Mouse (Mus musculus) ovary, postnatal 14 days (tissue): ENCODE results near the gene Afmid.
"Not testable (repeated sequence)": the region's sequence is repeated elsewhere in the genome, so short reads cannot be mapped to it uniquely, and the experiment has no call there.

ENCODE experiments used
- DNase-seq: peaks from one replicate; pipeline ENCODE4 v3.0.0; 2022; ENCODE audit warnings: low spot score

The Afmid gene

DNA sequence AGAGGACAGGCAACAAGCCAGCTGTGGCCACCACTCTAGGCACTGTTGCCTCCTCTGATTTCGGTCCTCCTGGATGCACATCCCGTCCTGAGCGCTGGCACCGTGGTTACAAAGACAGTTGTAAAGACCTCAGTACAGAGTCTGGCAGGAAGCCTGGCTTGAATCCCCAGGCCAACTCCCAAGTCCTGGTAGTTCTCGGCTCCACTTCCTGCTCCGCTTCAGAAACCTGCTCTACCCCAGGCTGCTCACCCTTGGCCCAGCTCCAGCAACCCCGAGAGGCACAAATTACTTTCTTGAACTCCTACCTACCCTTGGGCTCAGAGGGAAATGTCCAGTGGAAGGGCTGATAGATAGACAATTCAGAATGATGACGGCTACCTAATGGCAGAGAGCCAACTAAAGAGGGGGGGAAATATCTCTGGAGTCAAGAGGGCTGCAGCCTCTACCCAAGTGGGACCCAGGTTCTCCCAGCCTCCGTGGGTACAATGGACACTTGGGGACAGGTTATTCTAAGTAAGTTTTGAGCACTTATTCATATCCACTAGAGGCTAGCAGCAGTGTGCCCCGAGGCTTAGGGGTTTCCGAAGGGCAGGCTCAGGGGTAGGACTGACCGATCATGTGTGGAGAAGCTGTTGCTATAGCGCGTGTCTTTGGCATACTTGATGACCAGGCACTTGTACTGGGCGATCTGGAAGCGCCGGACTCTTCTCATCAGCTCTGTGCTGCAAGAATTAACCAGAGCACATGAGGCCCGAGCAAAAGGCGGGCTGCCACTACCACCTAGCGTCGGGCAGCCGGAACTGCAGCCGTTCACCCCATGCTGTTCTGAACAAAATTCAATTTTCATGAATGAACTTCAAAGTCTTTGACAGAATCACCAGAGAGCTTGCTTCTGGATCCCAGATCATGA is 1.4 kb upstream of the Afmid start:
- peak; percentile 73 for DNase-seq

- no peak for DNase-seq
These were observed 440 bp downstream of the Afmid start for GRCm38 (mm10) chr11:117826164-117826563.

DNA sequence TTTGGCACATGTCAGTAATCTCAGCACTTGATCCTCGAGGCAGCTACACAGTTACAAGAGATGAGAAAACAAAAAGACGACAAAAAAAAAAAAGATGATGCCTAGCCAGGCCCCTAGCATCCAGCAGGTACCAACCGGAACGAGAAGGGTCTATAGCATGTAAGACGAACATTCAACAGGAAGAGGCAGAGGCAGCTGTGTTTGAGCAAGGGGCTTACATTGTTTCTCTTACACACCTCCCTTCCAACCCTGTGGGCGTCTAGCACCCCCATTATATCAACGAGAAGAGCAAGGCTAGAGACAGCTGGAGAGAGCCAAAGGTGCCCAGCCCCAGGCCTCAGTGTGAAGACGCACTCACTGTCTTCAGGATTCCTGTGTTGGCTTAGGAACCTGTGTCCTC is 1.2 kb downstream of the Afmid start:
- no peak for DNase-seq

DNA sequence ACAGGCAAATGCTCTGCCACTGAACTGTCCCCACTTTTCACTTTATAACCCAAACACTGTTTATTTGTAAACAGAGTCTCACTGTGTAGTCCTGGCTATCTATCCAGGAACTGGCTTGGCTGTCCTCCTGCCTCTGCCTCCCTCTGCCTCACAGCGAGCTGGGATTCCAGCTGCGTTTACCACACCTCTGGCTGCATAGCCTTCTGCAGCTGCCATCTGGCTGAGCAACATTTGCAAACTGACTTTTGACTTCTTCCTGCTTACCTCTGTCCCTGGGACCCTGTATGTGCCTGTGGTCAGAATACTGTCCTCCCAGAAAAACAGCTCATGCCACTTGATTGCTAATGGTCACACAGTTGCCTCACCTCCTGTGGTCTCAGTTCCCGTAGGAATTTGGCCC is 1.7 kb downstream of the Afmid start:
- DNase-seq: no peak

- DNase-seq: no peak
These were observed 2.6 kb downstream of the Afmid start for GRCm38 (mm10) chr11:117828149-117828887.

DNA sequence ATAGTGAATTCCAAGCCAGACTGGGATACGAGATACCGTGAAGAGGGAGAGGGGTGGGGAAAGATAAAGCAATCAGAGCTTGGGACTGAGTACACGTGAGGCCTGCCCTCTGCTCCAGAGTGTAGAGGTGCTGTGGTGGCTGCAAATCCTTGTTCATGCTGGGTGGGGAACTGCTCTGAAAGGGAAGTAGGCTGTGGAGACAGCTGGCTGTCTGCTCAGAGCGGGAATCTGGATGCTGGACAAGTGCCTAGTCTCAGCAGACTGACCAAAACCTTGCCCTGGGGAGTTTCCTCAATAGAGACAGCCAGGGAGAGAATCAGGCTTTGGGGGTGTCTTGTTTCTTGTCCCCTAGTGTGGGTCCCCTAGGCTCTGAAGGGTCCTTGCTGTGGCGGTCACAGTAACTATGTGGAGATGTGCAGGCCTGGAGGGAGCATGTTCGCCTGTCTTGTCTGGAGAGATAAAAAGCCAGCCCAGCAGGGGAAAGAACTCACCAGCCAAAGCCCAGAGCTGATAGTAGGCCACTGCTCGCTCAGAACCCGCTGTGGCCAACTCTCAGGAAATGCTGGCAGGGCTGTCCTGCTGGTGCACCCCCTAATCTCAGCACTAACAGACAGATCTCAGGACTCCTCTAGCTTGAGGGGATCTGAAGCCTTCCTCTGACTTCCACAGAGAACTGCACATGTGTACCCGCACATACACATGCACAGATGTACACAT is 3.3 kb downstream of the Afmid start:
- DNase-seq: no peak

- no peak for DNase-seq
These were observed 4.0 kb downstream of the Afmid start for GRCm38 (mm10) chr11:117829671-117830215.

DNA sequence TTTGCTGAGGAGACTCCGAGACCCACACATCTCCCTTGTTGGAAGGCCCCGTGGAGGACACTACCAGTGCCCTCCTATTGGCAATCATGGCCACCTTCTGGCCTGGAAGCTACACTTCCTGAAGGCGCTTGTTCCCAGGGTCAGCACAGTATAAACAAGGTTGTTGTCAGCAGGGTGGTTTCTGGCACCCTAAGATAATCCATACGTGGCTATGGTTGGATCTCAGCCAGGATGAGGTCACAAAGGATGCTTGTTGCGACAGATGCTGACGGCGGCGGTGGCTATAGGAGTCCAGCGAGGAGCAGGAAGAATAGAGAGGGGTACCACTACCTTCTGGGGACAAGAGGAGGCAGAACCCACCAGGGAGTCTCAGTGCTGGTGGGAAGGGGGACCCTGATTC is 4.7 kb downstream of the Afmid start:
- no peak for DNase-seq

DNA sequence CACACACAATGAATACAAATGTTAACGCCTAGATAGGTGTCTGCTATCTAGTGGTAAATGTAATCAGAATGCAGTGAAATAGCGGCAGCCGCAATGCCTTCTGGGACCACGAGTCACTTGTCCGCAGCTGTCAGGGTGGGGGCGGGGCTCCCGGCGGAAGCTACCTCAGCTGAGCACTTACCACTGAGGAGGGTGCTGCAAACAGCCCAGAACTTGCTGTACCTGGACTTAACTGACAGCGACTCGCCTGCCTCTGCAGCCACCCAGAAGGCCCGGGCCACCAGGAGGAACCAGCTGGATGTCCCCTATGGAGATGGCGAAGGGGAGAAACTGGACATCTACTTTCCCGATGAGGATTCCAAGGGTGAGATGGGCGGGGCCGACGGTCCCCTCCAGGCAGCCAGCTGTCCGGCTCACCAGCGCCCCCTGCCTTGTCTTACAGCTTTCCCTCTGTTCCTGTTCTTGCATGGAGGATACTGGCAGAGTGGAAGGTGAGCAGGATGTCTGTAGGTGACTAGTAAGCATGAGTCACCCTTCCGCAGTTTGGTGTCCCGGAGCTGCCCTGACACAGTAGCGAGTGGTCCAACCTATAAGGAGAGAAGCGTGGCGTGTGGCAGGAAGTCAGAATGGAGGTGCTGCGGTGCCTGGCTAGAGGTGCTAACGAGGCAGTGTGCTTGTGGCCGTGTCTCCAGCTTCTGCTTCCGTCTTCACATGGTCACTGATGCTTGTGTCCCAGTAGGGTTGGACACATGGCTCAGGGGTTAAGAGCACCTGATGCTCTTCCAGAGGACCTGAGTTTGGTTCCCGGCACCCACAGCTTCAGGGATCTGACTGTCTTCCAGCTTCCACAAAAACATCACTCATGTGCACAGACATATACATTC is 6.6 kb downstream of the Afmid start:
- no peak for DNase-seq

DNA sequence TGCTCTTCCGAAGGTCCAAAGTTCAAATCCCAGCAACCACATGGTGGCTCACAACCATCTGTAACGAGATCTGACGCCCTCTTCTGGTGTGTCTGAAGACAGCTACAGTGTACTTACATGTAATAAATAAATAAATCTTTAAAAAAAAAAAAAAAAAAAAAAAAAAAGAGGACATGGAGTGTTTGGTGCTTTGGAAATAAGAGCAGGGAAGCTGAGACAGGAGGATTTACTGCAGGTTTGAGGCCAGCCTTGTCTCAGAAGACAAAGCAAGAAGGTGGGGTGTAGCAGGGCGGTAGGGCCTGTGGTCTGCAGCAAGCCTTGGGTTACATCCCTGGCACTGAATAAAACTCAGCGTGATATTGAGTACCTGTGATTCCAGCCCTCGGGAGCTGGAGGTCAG is 7.8 kb downstream of the Afmid start:
- DNase-seq: not testable (repeated sequence)

GRCm38 (mm10) chr11:117834086-117834485 is 8.4 kb downstream of the Afmid start:
- no peak for DNase-seq

GRCm38 (mm10) chr11:117836306-117836705 is 10.6 kb downstream of the Afmid start:
- DNase-seq: no peak

GRCm38 (mm10) chr11:117838572-117838971 is 12.8 kb downstream of the Afmid start:
- DNase-seq: no peak

DNA sequence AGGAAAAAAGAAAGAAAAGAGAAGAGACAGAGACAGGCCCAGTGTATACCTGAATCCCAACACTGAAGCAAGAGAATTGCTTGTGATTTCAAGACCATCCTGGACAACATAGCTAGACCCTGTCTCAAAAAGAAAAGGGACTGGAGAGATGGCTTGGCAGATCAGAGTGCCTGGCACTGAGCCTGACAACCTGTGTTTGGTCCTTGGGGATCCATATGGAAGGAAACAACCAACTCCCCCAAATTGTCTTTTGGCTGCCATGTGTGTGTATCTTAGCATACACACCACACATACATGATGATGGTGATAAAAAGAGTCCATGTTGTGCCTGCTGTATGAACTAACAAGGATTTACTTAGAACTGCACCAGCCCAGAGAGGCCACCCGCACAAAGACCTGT is 13.3 kb downstream of the Afmid start:
- no peak for DNase-seq

DNA sequence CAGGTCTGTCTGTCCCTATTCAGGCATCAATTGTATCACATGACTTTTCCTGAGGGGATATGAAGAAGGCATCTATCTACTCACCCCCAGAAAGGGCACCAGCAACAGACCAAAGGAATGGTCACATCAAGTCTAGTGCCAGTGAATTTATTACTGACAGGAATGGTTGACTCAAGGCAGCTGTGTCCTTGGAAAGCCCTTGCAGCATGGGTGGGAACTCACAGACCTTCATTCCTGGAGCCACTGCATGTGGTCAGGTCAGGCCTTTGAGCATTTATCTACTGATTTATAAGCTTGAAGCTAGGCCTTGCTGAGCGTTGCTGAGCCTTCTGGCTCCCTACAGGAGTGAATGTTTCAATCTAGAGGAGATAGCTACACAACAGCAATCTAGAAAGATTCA is 15.2 kb downstream of the Afmid start:
- DNase-seq: no peak

GRCm38 (mm10) chr11:117843434-117843833 is 17.7 kb downstream of the Afmid start:
- DNase-seq: no peak

- DNase-seq: no peak
These were observed 19.3 kb downstream of the Afmid start for GRCm38 (mm10) chr11:117844997-117845396.

GRCm38 (mm10) chr11:117845651-117846050 is 19.9 kb downstream of the Afmid start:
- no peak for DNase-seq

GRCm38 (mm10) chr11:117846640-117847039 is 20.9 kb downstream of the Afmid start:
- DNase-seq: no peak

DNA sequence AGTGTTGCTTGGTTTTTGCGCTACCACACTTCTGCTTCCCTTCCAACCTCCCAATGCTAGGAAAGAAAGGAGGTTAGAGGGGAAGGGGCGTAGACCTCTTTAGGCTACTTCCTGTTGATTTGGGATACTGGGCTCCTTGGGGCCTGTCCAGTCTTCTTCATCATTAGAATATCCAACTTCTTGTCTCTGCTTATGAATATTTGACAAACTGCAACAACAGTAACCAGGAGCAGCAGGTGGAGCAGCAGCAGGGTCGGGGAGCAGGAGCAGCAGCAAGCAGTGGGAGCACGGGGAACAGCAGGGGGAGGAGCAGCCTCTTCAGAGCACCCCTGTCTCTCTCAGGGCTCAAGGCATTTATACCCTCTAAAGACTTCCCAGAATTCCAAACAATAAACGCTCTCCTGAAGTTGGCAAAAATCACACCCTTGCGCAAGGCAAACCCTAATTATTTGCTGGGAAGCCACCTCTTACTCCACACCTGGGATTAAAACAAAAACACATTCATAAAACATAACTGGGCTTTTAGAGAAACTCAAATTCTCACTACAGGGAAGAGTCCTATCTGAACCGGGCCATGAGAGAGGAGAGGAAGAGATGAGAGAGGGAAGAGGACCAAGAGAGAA is 22.0 kb downstream of the Afmid start:
- DNase-seq: no peak
